Mouse (Mus musculus): Measurements from ENCODE around the gene Vps9d1.

DNA sequence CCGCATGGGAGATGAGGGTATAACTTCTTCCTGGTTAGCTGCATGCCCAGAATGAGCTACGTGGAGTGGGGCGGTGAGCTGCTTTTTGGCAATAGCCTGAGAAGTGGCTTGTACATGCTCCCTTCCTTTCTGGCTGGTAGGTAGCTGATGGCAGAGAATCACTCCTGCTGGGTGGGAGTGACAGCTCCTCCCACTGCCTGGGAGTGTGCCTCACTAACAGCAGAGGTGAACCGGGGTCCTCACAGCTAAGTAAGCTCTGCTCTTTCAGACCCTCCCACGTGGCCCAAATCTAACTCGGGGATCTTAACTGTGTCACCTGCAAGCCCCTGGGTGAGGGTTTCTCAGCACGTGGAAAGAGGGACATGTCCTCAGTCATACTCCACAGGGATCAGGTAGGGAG, 21.6 kb downstream of the Vps9d1 start:
- no peak for TF ChIP-seq CTCF (conservative IDR thresholded peaks at IDR 0.05; ENCODE audit: low read length)
- TF ChIP-seq NANOG (IDR thresholded peaks at IDR 0.05; ENCODE audit: borderline replicate concordance, low read length): no peak
